Mouse (Mus musculus): ENCODE measurements around the gene Sbno1. TPM values are rescaled to one million over a fixed set of nuclear protein-coding genes. Genes with fewer than 3 reads are reported as not detected.
"Not testable (repeated sequence)": the region's sequence is repeated elsewhere in the genome, so short reads cannot be mapped to it uniquely, and the experiment has no call there.

The Sbno1 gene
- total RNA-seq, 2 experiments from 2014 or later, result 152 to 175 TPM

- intact Hi-C loops (cut with DNase I), result no loop called here
- peak; percentile 72 to 76 for DNase-seq (ENCODE audit: low spot score in 2 of 2)
Observed at GRCm38 (mm10) chr5:124351111-124351560, 74.7 kb downstream of the Sbno1 start.

DNA sequence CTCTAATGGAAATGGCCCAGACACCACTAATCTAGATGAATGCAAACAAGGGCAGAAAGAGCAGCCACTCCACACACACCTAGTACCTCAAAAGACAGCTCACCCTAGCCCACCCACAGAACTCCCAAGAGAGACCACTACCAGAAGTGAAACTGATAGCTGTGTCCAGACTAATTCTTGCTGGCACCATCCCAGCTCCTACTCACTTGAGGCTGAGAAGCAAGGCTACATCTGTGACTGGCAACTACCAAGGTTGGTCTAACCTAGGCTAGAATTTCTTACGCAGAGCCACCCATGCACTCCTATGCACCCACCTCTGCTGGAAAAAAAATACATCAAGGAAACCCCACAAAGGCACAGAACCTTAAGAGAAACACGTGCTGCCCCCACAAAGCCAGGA, 75.5 kb downstream of the Sbno1 start:
- DNase-seq (ENCODE audit: low spot score in 2 of 2), result no peak
- intact Hi-C loops (cut with DNase I), result no loop called here

DNA sequence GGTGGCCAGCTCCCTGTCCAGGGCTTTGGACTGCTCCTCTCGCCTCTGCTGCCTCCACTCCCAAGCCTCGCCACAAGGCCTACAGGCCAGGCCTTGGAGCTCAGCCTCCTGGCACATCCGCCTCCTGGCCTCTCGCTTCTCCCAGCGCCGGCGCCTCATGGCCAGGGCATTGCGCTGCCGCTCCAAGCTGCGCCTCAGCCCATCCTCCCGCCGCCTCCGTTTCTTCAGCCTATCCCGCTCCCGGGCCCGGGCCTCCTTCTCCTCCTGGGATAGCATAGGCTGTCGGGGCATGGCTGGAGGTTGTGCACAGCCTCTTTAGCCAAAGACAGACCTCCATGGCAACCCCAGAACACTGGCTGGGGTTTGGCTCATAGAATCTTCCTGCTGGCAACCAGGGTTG, 76.6 kb downstream of the Sbno1 start:
- peak in 1 of 2 experiments; percentile 22 for DNase-seq (ENCODE audit: low spot score in 2 of 2)
- intact Hi-C loops (cut with DNase I), result no loop called here

- intact Hi-C loops (cut with DNase I), result no loop called here
Observed at GRCm38 (mm10) chr5:124342897-124343296, 82.9 kb downstream of the Sbno1 start.

DNA sequence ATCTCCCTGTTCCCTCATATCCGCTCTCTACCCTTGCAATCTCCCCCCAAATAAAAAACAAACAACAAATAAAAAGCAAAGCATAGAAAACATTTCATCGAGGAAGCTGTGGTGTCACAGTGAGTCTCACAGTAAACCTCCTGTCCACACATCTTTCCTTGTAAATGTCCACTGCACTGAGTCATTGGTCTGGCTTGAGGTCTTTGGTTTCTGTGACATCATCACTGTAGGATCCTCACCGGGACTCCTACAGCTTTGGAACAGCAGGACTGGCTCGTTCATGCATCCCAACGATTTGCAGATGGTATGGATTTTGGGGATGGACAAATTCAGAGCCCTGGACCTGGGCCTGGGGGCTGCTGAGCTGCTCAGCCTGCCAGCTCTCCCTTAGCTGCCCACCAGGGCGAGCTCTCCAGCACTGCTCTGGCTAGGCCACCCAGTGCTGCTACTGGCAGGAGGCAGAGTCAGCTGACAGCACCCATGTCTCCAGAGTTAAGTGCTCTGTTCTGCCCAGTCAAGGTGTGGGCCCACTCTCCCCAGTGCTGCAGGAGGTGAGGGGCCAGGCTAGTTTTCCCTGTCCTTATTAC, 84.0 kb downstream of the Sbno1 start:
- DNase-seq (ENCODE audit: low spot score in 2 of 2); intact Hi-C loops (cut with DNase I): not testable (repeated sequence)

More at GRCm38 (mm10) chr5:124342897-124343296, 82.9 kb downstream of the Sbno1 start:
- peak in 1 of 2 experiments; percentile 14 for DNase-seq (ENCODE audit: low spot score in 2 of 2)

DNA sequence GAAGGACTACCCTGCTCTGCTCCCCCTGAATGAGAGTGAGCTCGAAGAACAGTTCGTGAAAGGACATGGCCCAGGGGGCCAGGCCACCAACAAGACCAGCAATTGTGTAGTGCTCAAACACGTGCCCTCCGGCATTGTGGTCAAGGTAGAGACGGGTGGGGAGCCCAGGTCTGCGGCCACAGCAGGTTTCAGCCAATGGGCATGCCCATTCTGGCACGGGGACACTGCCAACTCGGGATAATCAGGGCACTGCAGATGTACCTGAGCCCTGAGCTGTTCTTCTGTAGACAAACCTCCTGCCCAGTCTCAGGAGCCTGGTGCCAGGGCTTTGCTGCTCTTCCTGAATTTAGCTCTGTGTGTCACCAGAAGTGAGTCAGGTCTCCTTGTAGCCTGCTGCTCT, 87.0 kb downstream of the Sbno1 start:
- no peak for DNase-seq (ENCODE audit: low spot score in 2 of 2)
- intact Hi-C loops (cut with DNase I), result no loop called here

- intact Hi-C loops (cut with DNase I), result no loop called here
- peak in 1 of 2 experiments; percentile 60 for DNase-seq (ENCODE audit: low spot score in 2 of 2)
Observed at GRCm38 (mm10) chr5:124337909-124338308, 87.9 kb downstream of the Sbno1 start.

DNA sequence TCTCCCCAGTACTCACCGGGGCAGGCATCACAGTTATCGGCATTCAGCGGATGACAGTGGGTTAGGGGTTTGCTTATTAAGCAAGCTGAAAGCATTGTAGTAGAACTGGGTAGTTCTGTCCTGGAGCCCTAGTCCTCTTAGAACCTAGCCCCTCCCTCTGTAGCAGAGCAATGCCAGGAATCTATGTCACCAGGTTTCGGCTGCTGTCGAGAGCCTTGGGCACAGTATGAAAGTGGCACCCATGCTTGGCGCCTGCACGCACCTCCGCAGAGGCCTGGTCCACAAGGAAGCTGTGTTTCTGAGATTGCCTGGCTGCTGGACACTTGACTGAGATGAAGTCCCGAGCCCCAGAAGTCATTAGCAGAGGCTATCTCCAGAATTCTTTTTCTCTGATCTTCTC, 88.7 kb downstream of the Sbno1 start:
- DNase-seq (ENCODE audit: low spot score in 2 of 2), result no peak
- intact Hi-C loops (cut with DNase I), result no loop called here

DNA sequence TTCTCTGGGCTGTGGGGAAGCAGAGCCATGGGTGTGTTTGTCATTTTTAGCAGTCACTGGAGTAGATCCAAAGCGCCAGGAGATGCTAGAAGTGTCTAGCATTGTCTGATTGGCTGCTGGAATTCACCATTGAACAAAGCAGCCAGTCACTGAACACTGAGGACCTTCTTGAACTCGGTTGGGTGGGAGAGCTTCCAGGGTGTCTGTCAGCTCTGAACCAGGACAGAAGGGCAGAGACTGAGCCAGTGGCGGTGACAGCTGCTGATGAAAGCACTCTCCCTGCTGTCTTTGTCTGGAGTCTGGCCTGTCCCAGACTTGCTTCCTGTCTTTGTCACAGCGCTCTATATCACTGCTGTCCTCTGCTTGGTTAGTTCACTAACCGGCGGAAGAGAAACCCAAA, 91.4 kb downstream of the Sbno1 start:
- DNase-seq (ENCODE audit: low spot score in 2 of 2), result no peak
- intact Hi-C loops (cut with DNase I), result no loop called here

GRCm38 (mm10) chr5:124330086-124330485, 95.7 kb downstream of the Sbno1 start:
- intact Hi-C loops (cut with DNase I), result no loop called here

GRCm38 (mm10) chr5:124327510-124328364, 98.1 kb downstream of the Sbno1 start, which contains the start of the genes Mphosph9 and 2810006K23Rik:
TSS of gene Mphosph9 (minus strand) at chr5:124327972.
TSS of gene 2810006K23Rik (plus strand) at chr5:124328089.
- intact Hi-C loops (cut with DNase I), result loop anchor here (1.0 kb wide), 1 partner anchor 25 kb away; no protein-coding TSS in a partner anchor
- DNase-seq (ENCODE audit: low spot score in 2 of 2), result peak; percentile 100

More at GRCm38 (mm10) chr5:124330086-124330485, 95.7 kb downstream of the Sbno1 start:
- no peak for DNase-seq (ENCODE audit: low spot score in 2 of 2)

GRCm38 (mm10) chr5:124326829-124327228, 99.0 kb downstream of the Sbno1 start:
- intact Hi-C loops (cut with DNase I), result loop anchor here (1.0 kb wide), 1 partner anchor 25 kb away; no protein-coding TSS in a partner anchor
- no peak for DNase-seq (ENCODE audit: low spot score in 2 of 2)

Small RNA genes lying within 50 kb of the gene (microRNA-seq; reads per million reads assigned to microRNA genes)
- gene Gm27486, result 0.76 reads per million

Other genes starting within 250 kb of the Sbno1 start
- gene Pitpnm2, start 176.2 kb downstream of the Sbno1 start, total RNA-seq (2021), result 100 to 1,000 TPM; 233 to 375 TPM
- gene Mphosph9, start 98.0 kb downstream of the Sbno1 start, total RNA-seq (2021), result 10 to 100 TPM; 19.6 to 23.8 TPM
- 10 to 100 TPM; 14.4 to 15.4 TPM for gene 2810006K23Rik, start 97.9 kb downstream of the Sbno1 start, total RNA-seq (2021)
- gene Cdk2ap1, start 62.9 kb downstream of the Sbno1 start, total RNA-seq (2021), result 100 to 1,000 TPM; 142 to 165 TPM
- 10 to 100 TPM; 55.1 to 67.8 TPM for gene Kmt5a, start 13.9 kb upstream of the Sbno1 start, total RNA-seq (2021)
- gene Rilpl2, start 52.4 kb upstream of the Sbno1 start, total RNA-seq (2021), result 10 to 100 TPM; 18.8 to 20.5 TPM
- 10 to 100 TPM; 22.7 to 28.0 TPM for gene Snrnp35, start 57.1 kb upstream of the Sbno1 start, total RNA-seq (2021)
- 10 to 100 TPM; 65.9 to 97.7 TPM for gene Rilpl1, start 105.4 kb upstream of the Sbno1 start, total RNA-seq (2021)
- gene Tmed2, start 114.7 kb upstream of the Sbno1 start, total RNA-seq (2021), result 10 to 100 TPM; 97.9 to 98.5 TPM
- 10 to 100 TPM; 23.9 to 31.0 TPM for gene Ddx55, start 126.9 kb upstream of the Sbno1 start, total RNA-seq (2021)
- gene Eif2b1, start 153.1 kb upstream of the Sbno1 start, total RNA-seq (2021), result 10 to 100 TPM; 37.6 to 37.9 TPM
- 10 to 100 TPM; 26.7 to 32.8 TPM for gene Gtf2h3, start 153.1 kb upstream of the Sbno1 start, total RNA-seq (2021)
- gene Atp6v0a2, start 202.6 kb upstream of the Sbno1 start, total RNA-seq (2021), result 10 to 100 TPM; 57.8 to 64.7 TPM